Mouse (Mus musculus) left cerebral cortex, adult 2 months (tissue): ENCODE measurements at regions not wholly inside any gene's neighbourhood (a gene's known extent, or its start where the extent isn't known, plus 50 kb on each side); places are given as distances from the start of the nearest gene placed in this dataset.

ENCODE experiments used
- DNase-seq, 2 experiments: peaks; one replicate each; pipeline ENCODE4 v3.0.0; 2021 to 2022; ENCODE audit warnings: low spot score in 2 of 2, mixed read lengths in 1 of 2; ENCODE audit errors: extremely low spot score in 1 of 2
- H3K27ac ChIP-seq: fragments of 200-600 bp; 2 replicates; pipeline ENCODE4 v1.8.1; 2022
- H3K4me3 ChIP-seq: fragments of 200-600 bp; 2 replicates; pipeline ENCODE4 v1.8.1; 2022
- CTCF ChIP-seq: fragments of 200-600 bp; IDR thresholded peaks from 2 replicates; pipeline ENCODE4 v1.8.1; 2022; ENCODE audit warnings: antibody characterized with exemption, mild to moderate bottlenecking, moderate library complexity
- intact Hi-C: fragments of 180-260 bp; cut with DNase I; formaldehyde crosslinking; loops from one replicate; pipeline ENCODE4 v1.15.1; 2025

GRCm38 (mm10) chr14:46487551-46487950, 97.1 kb upstream of the Bmp4 start:
- no peak for TF ChIP-seq CTCF
- no peak for DNase-seq
- Histone ChIP-seq H3K4me3 (no peak overlapping the region), H3K27ac (no peak overlapping the region)
- intact Hi-C loops = no loop called here

GRCm38 (mm10) chr14:46480396-46480795, 89.9 kb upstream of the Bmp4 start:
- Histone ChIP-seq H3K4me3 (no peak overlapping the region), H3K27ac (no peak overlapping the region)
- intact Hi-C loops = no loop called here
- DNase-seq = no peak
- no peak for TF ChIP-seq CTCF

- H3K4me3 ChIP-seq = no peak overlapping the region
- no peak for TF ChIP-seq CTCF
- intact Hi-C loops = loop anchor here (5.0 kb wide), 1 partner anchor 56 kb away; no protein-coding TSS in a partner anchor
- DNase-seq = no peak
- H3K27ac ChIP-seq = no peak overlapping the region
These were observed 85.5 kb upstream of the Bmp4 start for GRCm38 (mm10) chr14:46475945-46476344.

GRCm38 (mm10) chr14:46462967-46463366, 72.5 kb upstream of the Bmp4 start:
- no peak for DNase-seq
- H3K4me3 ChIP-seq = no peak overlapping the region
- intact Hi-C loops = no loop called here

GRCm38 (mm10) chr14:46461960-46462359, 71.5 kb upstream of the Bmp4 start:
- Histone ChIP-seq H3K4me3 (no peak overlapping the region), H3K27ac (no peak overlapping the region)
- intact Hi-C loops = no loop called here
- TF ChIP-seq CTCF = no peak
- DNase-seq = no peak

More at GRCm38 (mm10) chr14:46462967-46463366, 72.5 kb upstream of the Bmp4 start:
- no peak overlapping the region for H3K27ac ChIP-seq
- no peak for TF ChIP-seq CTCF

GRCm38 (mm10) chr14:46454500-46454899, 64.0 kb upstream of the Bmp4 start:
- intact Hi-C loops = no loop called here
- H3K27ac ChIP-seq = no peak overlapping the region
- TF ChIP-seq CTCF = no peak
- H3K4me3 ChIP-seq = no peak overlapping the region
- DNase-seq = no peak

- Histone ChIP-seq H3K4me3 (no peak overlapping the region), H3K27ac (no peak overlapping the region)
- intact Hi-C loops = no loop called here
- DNase-seq = no peak
- no peak for TF ChIP-seq CTCF
These were observed 51.2 kb upstream of the Bmp4 start for GRCm38 (mm10) chr14:46441696-46442095.
